Mouse (Mus musculus) lung, postnatal 0 days (tissue): ENCODE measurements around the gene Mapk8ip1. TPM values are rescaled to one million over a fixed set of nuclear protein-coding genes. Genes with fewer than 3 reads are reported as not detected.

Experiments
- ATAC-seq: fragments of 200-750 bp; cut with Nextera tagmentation; 2 replicates; pipeline ENCODE4 v1.8.0; 2017; ENCODE audit warnings: moderate library complexity
- DNase-seq: peaks from one replicate; pipeline ENCODE4 v3.0.0-alpha.2; 2016; ENCODE audit warnings: low spot score
- H3K27ac ChIP-seq: fragments of 300-500 bp; sonication (generic); 2 replicates; pipeline ENCODE4 v1.5.1; 2014; ENCODE audit warnings: antibody characterized with exemption, mild to moderate bottlenecking, low read length, mixed read lengths
- H3K27me3 ChIP-seq: fragments of 300-500 bp; sonication (generic); replicated peaks from 2 replicates; pipeline ENCODE4 v1.6.1; 2014; ENCODE audit warnings: low read length, mixed read lengths; ENCODE audit not compliant: insufficient read depth
- H3K36me3 ChIP-seq: fragments of 300-500 bp; sonication (generic); 2 replicates; pipeline ENCODE4 v1.6.1; 2014; ENCODE audit warnings: low read length, mixed read lengths; ENCODE audit not compliant: insufficient read depth
- H3K4me1 ChIP-seq: fragments of 300-500 bp; sonication (generic); 2 replicates; pipeline ENCODE4 v1.6.1; 2014; ENCODE audit warnings: antibody characterized with exemption, low read depth, low read length, mixed read lengths; ENCODE audit not compliant: insufficient read depth
- H3K4me2 ChIP-seq: fragments of 300-500 bp; sonication (generic); replicated peaks from 2 replicates; pipeline ENCODE4 v1.6.1; 2014; ENCODE audit warnings: low read depth, mild to moderate bottlenecking, low read length, moderate library complexity, mixed read lengths
- H3K4me3 ChIP-seq: fragments of 300-500 bp; sonication (generic); 2 replicates; pipeline ENCODE4 v1.5.1; 2014; ENCODE audit warnings: low read depth, low read length
- H3K9ac ChIP-seq: fragments of 300-500 bp; sonication (generic); replicated peaks from 2 replicates; pipeline ENCODE4 v1.6.1; 2014; ENCODE audit warnings: low read depth, mild to moderate bottlenecking
- H3K9me3 ChIP-seq: fragments of 300-500 bp; sonication (generic); 2 replicates; pipeline ENCODE4 v1.6.1; 2016; ENCODE audit warnings: low read length, mixed read lengths
- CTCF ChIP-seq: IDR thresholded peaks from 2 replicates; pipeline ENCODE4 v1.5.1; 2016; ENCODE audit warnings: antibody characterized with exemption, mild to moderate bottlenecking
- EP300 ChIP-seq: IDR thresholded peaks from 2 replicates; pipeline ENCODE4 v1.6.1; 2016; ENCODE audit warnings: antibody characterized with exemption, mild to moderate bottlenecking, control low read depth
- WGBS: fragments of 180-500 bp; shearing (Covaris S2); extraction: QIAGEN DNeasy Blood & Tissue Kit; methylation state at CpG from one replicate; pipeline ENCODE4 v1.1.7; 2014; 5-methylcytosine and 5-hydroxymethylcytosine counted together
- polyA plus RNA-seq: library from polyadenylated mRNA; unstranded; fragments of >200 nt; fragmentation: Nextera tagmentation; extraction: Ambion mirVana; gene quantifications from 2 replicates; pipeline ENCODE4 v1.2.1, GENCODE M21; 2015

The Mapk8ip1 gene
- polyA plus RNA-seq, 1 experiment from 2014 or later, result 7.8 TPM

DNA sequence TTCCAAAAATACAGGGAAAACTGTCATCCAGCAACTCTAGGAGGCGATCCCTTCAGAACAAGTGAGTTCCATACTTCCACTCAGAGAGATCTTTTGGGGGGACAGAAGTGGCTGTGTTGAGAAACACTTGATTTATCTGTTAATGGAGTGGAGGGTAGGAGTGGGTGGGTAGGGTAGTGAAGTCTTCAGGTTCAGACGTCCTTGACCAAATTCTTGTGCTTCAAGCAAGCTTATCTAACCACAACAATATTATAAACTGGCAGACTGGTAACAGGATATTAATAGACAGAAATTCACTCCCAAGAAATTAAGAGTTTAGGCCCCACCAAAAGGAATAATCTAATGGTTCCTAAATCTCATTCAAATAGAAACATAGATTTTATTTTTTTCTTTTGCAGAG, 29.0 kb upstream of the Mapk8ip1 start:
- Histone ChIP-seq H3K4me1 (peaks cover 56% of the 10 kb centered on the region), H3K4me3 (no peak overlapping the region), H3K4me2 (peak overlapping the region; percentile 14; the same call in 1 of the 2 replicates), H3K27ac (peak overlapping the region; percentile 95), H3K36me3 (no peaks in the 10 kb centered on the region), H3K9ac (peak overlapping the region; percentile 13; the same call in 1 of the 2 replicates), H3K27me3 (no peaks in the 10 kb centered on the region), H3K9me3 (no peaks in the 10 kb centered on the region)
- WGBS, result 55% methylated on average over 2 of the region's 2 CpGs
- TF ChIP-seq CTCF (no peak), EP300 (peak; percentile 46; the same call in 1 of the 2 replicates)
- ATAC-seq (no peak), DNase-seq (peak; percentile 25)

DNA sequence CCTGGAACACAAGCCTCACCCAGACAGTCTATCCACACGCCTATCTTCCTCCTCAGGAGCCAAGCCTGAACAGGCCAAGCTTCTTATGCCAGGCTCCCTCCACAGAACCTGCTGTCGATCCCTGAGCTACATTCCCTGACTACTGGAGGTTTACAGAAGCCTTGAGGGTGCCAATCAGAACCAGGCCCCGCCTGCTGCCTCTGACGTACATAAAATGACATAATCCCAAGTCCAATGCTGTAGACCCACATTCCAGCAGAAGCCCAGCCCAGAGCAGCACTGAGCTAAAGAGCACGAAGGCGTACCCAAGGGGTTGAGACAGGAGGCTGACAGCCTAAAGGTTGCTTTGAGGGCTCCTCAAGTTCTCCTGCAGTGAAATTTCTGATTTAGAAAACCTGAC, 26.8 kb upstream of the Mapk8ip1 start:
- ATAC-seq, result peak; percentile 76
- TF ChIP-seq EP300, result peak; percentile 82; the same call in 1 of the 2 replicates
- peak; percentile 25; the same call in 1 of the 2 replicates for TF ChIP-seq CTCF
- peaks cover 72% of the 10 kb centered on the region for H3K4me1 ChIP-seq
- no peaks in the 10 kb centered on the region for H3K27me3 ChIP-seq
- peaks cover 9% of the 10 kb centered on the region; the same call in 1 of the 2 replicates for H3K36me3 ChIP-seq
- DNase-seq, result peak; percentile 96
- no peak overlapping the region for H3K4me3 ChIP-seq
- H3K9ac ChIP-seq, result no peak overlapping the region; the same call in 1 of the 2 replicates
- peak overlapping the region; percentile 95 for H3K27ac ChIP-seq
- H3K9me3 ChIP-seq, result no peaks in the 10 kb centered on the region
- 19% methylated on average over 6 of the region's 6 CpGs for WGBS
- H3K4me2 ChIP-seq, result peak overlapping the region; percentile 2; the same call in 1 of the 2 replicates

DNA sequence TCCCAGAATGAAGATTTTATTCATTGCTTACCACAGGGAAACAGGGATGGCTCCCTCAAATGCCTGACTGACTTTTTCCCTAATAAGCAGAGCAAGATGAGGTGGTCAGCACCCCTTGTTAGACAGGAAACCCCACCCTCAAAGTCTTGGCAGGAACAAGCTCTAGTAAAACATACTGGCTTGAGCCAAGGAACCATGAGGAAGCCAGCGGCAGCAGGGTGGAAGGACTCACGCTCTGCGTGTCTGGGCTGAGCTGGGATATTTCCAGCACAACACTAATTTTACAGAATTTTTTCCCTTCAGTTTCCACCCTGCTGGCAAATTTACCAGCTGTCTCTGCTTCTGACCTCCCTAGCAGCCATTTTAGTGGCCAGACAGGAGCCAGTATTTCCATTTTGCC, 25.4 kb upstream of the Mapk8ip1 start:
- Histone ChIP-seq H3K9ac (no peak overlapping the region), H3K9me3 (no peaks in the 10 kb centered on the region), H3K27me3 (no peaks in the 10 kb centered on the region), H3K4me1 (peaks cover 59% of the 10 kb centered on the region), H3K4me2 (0 out of 2 replicates have a peak overlapping the region, but pooled peaks have one; percentile 6), H3K4me3 (no peak overlapping the region), H3K27ac (peak overlapping the region; percentile 95), H3K36me3 (peaks cover 20% of the 10 kb centered on the region; the same call in 1 of the 2 replicates)
- peak; percentile 61 for DNase-seq
- no peak for ATAC-seq
- WGBS, result 24% methylated on average over 3 of the region's 3 CpGs
- TF ChIP-seq EP300 (peak; percentile 48; the same call in 1 of the 2 replicates), CTCF (no peak)

- Histone ChIP-seq H3K36me3 (peaks cover 29% of the 10 kb centered on the region), H3K27me3 (no peaks in the 10 kb centered on the region), H3K4me1 (peaks cover 51% of the 10 kb centered on the region), H3K4me3 (no peak overlapping the region), H3K27ac (peak overlapping the region; percentile 95; the same call in 1 of the 2 replicates), H3K4me2 (no peak overlapping the region), H3K9me3 (no peaks in the 10 kb centered on the region), H3K9ac (no peak overlapping the region)
- no peak for DNase-seq
- WGBS, result 69% methylated on average over 4 of the region's 4 CpGs
- TF ChIP-seq CTCF, result no peak
- no peak for TF ChIP-seq EP300
- ATAC-seq, result no peak
Measured at GRCm38 (mm10) chr2:92425366-92425765, 24.3 kb upstream of the Mapk8ip1 start.

- H3K4me2 ChIP-seq, result peak overlapping the region; percentile 25; the same call in 1 of the 2 replicates
Measured at GRCm38 (mm10) chr2:92424462-92425308, 23.6 kb upstream of the Mapk8ip1 start.

GRCm38 (mm10) chr2:92423702-92424461, 22.8 kb upstream of the Mapk8ip1 start:
- Histone ChIP-seq H3K4me1 (peaks cover 40% of the 10 kb centered on the region), H3K4me2 (peak overlapping the region; percentile 25; the same call in 1 of the 2 replicates), H3K27ac (peak overlapping the region; percentile 95), H3K9me3 (no peaks in the 10 kb centered on the region), H3K4me3 (no peak overlapping the region), H3K9ac (peak overlapping the region; percentile 2; the same call in 1 of the 2 replicates), H3K27me3 (no peaks in the 10 kb centered on the region), H3K36me3 (peaks cover 44% of the 10 kb centered on the region)
- peak; percentile 76 for TF ChIP-seq EP300
- TF ChIP-seq CTCF, result peak; percentile 39
- WGBS, result 56% methylated on average over 9 of the region's 9 CpGs
- DNase-seq, result peak; percentile 88
- peak; percentile 67 for ATAC-seq

More at GRCm38 (mm10) chr2:92424462-92425308, 23.6 kb upstream of the Mapk8ip1 start:
- ATAC-seq (peak; percentile 71), DNase-seq (peak; percentile 96)
- Histone ChIP-seq H3K27me3 (no peaks in the 10 kb centered on the region), H3K27ac (peak overlapping the region; percentile 95), H3K9ac (peak overlapping the region; percentile 2; the same call in 1 of the 2 replicates), H3K9me3 (no peaks in the 10 kb centered on the region), H3K4me1 (peaks cover 46% of the 10 kb centered on the region), H3K36me3 (peaks cover 36% of the 10 kb centered on the region), H3K4me3 (no peak overlapping the region)
- WGBS, result 56% methylated on average over 9 of the region's 9 CpGs
- TF ChIP-seq EP300 (peak; percentile 46; the same call in 1 of the 2 replicates), CTCF (no peak)
